Mouse (Mus musculus): ENCODE data around the gene Per1. TPM values are rescaled to one million over a fixed set of nuclear protein-coding genes. Genes with fewer than 3 reads are reported as not detected.

The Per1 gene
- polyA plus RNA-seq, 1 experiment from 2014 or later, result 7.3 TPM

Other genes with a start within 250 kb of the Per1 start
- gene Ndel1, start 223.4 kb upstream of the Per1 start, polyA plus RNA-seq (2014; fragmentation: Nextera tagmentation; extraction: Ambion mirVana), result 47.6 and 49.6 TPM in 2 replicates
- gene Rnf222, start 206.7 kb upstream of the Per1 start, polyA plus RNA-seq (2014; fragmentation: Nextera tagmentation; extraction: Ambion mirVana), result 0.04 and 0.07 TPM in 2 replicates
- 841 and 881 TPM in 2 replicates for gene Rpl26, start 193.6 kb upstream of the Per1 start, polyA plus RNA-seq (2014; fragmentation: Nextera tagmentation; extraction: Ambion mirVana)
- gene Odf4, start 168.1 kb upstream of the Per1 start, polyA plus RNA-seq (2014; fragmentation: Nextera tagmentation; extraction: Ambion mirVana), result not detected in 2 replicates
- 3.7 and 4.2 TPM in 2 replicates for gene Arhgef15, start 137.7 kb upstream of the Per1 start, polyA plus RNA-seq (2014; fragmentation: Nextera tagmentation; extraction: Ambion mirVana)
- 1.1 and 1.2 TPM in 2 replicates for gene Slc25a35, start 127.1 kb upstream of the Per1 start, polyA plus RNA-seq (2014; fragmentation: Nextera tagmentation; extraction: Ambion mirVana)
- 54.5 and 55.3 TPM in 2 replicates for gene Rangrf, start 120.0 kb upstream of the Per1 start, polyA plus RNA-seq (2014; fragmentation: Nextera tagmentation; extraction: Ambion mirVana)
- 31.2 and 33.0 TPM in 2 replicates for gene Pfas, start 86.8 kb upstream of the Per1 start, polyA plus RNA-seq (2014; fragmentation: Nextera tagmentation; extraction: Ambion mirVana)
- 54.6 and 54.8 TPM in 2 replicates for gene Ctc1, start 79.3 kb upstream of the Per1 start, polyA plus RNA-seq (2014; fragmentation: Nextera tagmentation; extraction: Ambion mirVana)
- gene Aurkb, start 49.6 kb upstream of the Per1 start, polyA plus RNA-seq (2014; fragmentation: Nextera tagmentation; extraction: Ambion mirVana), result 169 and 171 TPM in 2 replicates
- 8.8 and 9.8 TPM in 2 replicates for gene Borcs6, start 35.5 kb upstream of the Per1 start, polyA plus RNA-seq (2014; fragmentation: Nextera tagmentation; extraction: Ambion mirVana)
- 53.5 and 57.7 TPM in 2 replicates for gene Tmem107, start 24.4 kb upstream of the Per1 start, polyA plus RNA-seq (2014; fragmentation: Nextera tagmentation; extraction: Ambion mirVana)
- gene Vamp2, start 6.7 kb upstream of the Per1 start, polyA plus RNA-seq (2014; fragmentation: Nextera tagmentation; extraction: Ambion mirVana), result 72.4 and 73.5 TPM in 2 replicates
- 0.17 and 0.33 TPM in 2 replicates for gene Hes7, start 25.2 kb downstream of the Per1 start, polyA plus RNA-seq (2014; fragmentation: Nextera tagmentation; extraction: Ambion mirVana)
- 0.11 TPM in 1 of 2 replicates, not detected in the other for gene 9130213A22Rik, start 27.4 kb downstream of the Per1 start, polyA plus RNA-seq (2014; fragmentation: Nextera tagmentation; extraction: Ambion mirVana)
- gene Aloxe3, start 30.7 kb downstream of the Per1 start, polyA plus RNA-seq (2014; fragmentation: Nextera tagmentation; extraction: Ambion mirVana), result 0.15 and 0.74 TPM in 2 replicates
- gene Alox12b, start 61.8 kb downstream of the Per1 start, polyA plus RNA-seq (2014; fragmentation: Nextera tagmentation; extraction: Ambion mirVana), result not detected in 2 replicates
- gene Alox8, start 102.6 kb downstream of the Per1 start, polyA plus RNA-seq (2014; fragmentation: Nextera tagmentation; extraction: Ambion mirVana), result 0.11 TPM in 1 of 2 replicates, not detected in the other
- gene Gucy2e, start 141.8 kb downstream of the Per1 start, polyA plus RNA-seq (2014; fragmentation: Nextera tagmentation; extraction: Ambion mirVana), result 0.04 TPM in 1 of 2 replicates, not detected in the other
- 20.0 and 28.3 TPM in 2 replicates for gene Cntrob, start 228.6 kb downstream of the Per1 start, polyA plus RNA-seq (2014; fragmentation: Nextera tagmentation; extraction: Ambion mirVana)
- gene Trappc1, start 228.8 kb downstream of the Per1 start, polyA plus RNA-seq (2014; fragmentation: Nextera tagmentation; extraction: Ambion mirVana), result 205 and 206 TPM in 2 replicates
- 1.8 and 2.9 TPM in 2 replicates for gene Kcnab3, start 231.0 kb downstream of the Per1 start, polyA plus RNA-seq (2014; fragmentation: Nextera tagmentation; extraction: Ambion mirVana)
- 29.6 and 30.4 TPM in 2 replicates for gene Rnf227, start 245.2 kb downstream of the Per1 start, polyA plus RNA-seq (2014; fragmentation: Nextera tagmentation; extraction: Ambion mirVana)